Mouse (Mus musculus): ENCODE results near the gene Bcl2l11.
A peak's percentile ranks its signal among the peaks of the same experiment; 100 is the strongest.

Gene Bcl2l11

DNA sequence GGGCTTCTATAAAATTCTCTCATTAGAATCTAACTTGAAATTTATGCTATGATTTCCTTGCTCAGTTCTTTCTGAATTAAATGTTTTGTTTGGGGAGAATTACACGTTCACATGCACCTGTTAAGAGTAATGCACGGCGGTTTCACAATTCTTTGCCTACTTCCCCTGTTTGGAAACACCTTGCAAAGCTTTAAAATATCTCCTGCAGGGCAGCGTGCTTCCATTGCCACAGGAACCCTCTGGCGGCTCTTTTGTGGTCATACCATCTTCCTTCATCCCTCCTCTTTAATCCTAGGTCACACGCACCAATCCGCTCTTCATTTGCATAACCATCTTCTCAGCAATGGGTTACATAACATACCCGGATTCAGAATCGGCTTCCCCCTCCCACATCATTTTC, 14.3 kb upstream of the Bcl2l11 start:
- DNase-seq (ENCODE audit: low read depth, low spot score): no peak

- no peak for DNase-seq (ENCODE audit: low read depth, low spot score)
Observed at GRCm38 (mm10) chr2:128114621-128115020, 11.2 kb upstream of the Bcl2l11 start.

- DNase-seq (ENCODE audit: low read depth, low spot score): no peak
Observed at GRCm38 (mm10) chr2:128115579-128115978, 10.3 kb upstream of the Bcl2l11 start.

DNA sequence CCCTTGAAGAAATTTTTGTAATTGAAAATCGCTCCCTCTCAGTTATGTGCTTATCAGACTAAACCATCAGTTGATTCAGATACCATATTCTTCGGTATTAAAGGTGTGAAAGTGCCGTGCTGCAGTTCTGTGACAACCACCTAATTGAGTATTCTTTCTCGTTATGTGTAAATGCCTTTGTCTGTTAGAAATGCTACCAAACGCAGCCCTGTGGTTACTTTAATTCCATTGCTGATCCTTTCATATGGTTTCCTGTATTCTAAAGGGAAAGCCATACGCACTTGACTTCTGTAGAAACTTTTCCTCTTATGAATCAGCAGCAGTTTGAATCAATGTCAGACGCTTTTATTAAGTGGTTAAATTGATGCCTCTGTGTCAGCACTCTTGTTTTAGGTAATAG, 8.2 kb upstream of the Bcl2l11 start:
- DNase-seq (ENCODE audit: low read depth, low spot score): no peak

- DNase-seq (ENCODE audit: low read depth, low spot score): no peak
Observed at GRCm38 (mm10) chr2:128118971-128119370, 6.9 kb upstream of the Bcl2l11 start.

GRCm38 (mm10) chr2:128122491-128122890, 3.3 kb upstream of the Bcl2l11 start:
- DNase-seq (ENCODE audit: low read depth, low spot score): no peak

- DNase-seq (ENCODE audit: low read depth, low spot score): no peak
Observed at GRCm38 (mm10) chr2:128122891-128123771, 2.7 kb upstream of the Bcl2l11 start.

DNA sequence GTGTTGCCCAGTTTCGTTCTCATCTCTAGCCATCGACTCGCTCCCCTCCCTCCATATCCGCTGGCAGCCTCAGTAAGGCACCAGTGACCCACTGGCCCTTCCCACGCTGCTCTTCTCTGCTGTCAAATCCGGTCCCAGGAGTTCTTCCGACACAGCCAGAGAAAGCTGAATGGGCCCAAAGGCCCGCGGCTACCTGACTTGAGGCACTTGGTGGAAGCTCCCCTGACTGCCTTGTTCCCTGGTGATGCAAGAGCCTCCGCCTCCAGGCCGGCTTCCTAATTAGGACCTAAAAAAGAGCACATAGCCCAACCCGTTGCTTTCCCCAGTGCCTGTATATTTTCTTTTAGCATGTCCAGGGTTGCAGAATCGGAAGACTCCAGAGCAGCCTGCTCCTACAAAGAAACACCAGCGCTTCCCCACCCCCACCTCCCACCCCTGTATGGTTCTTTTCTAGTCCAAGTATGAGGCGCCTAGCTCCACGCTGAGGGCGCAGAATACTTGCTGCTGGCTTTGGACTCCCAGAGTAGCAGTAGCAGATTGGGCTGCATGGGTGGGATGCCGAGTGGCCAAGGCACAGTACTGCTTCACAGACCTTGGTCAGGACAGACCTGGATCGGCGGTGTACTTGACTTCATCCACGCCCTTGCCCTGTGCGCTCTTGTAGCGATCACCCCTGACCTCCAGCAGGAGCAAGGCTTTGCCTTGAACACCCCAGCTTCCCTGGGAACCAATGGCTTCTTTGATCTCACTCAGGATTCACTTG, 1.7 kb upstream of the Bcl2l11 start:
- no peak for DNase-seq (ENCODE audit: low read depth, low spot score)

DNA sequence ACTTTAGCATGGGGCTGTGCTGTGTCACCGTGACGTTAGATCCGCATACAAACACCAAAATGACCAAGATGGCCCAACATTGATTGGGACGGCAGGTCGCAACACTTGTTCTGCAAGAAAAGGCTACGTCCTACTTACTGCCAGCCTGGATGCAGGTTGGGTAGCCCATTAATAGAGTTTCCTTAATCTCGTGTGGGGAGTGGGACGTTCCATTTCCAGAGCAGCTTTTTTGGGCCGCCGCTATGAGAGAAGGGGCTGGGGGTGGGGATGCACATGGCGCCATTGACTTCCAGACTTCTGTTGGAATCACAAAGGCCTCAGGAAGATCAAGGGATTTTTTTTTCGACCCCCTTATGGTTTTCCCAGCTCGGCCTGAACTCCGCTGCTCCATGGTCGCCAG, 1.1 kb upstream of the Bcl2l11 start:
- DNase-seq (ENCODE audit: low read depth, low spot score): no peak

DNA sequence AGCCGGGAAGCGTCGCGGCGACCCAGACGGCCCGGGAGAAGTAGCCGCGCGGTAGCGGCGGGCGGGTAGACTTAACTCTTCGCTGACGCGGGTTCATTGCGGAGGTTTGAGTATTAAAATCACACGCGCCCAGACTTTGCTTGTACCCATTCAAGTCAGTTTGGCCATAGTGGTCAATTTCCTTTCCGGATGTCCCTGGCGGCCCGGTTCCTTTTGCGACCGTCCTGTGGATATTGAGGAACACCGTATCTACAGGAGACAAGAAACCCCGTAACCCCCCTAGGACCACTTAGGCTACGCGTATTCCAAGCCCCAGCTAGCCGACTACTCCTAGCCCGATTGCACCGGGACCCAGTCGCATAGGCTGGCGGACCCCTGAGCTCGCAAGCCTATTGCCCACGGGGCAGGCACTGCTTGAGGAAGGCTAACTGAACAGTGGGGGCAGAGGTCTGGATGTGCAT, 783 bp downstream of the Bcl2l11 start:
- DNase-seq (ENCODE audit: low read depth, low spot score): no peak

DNA sequence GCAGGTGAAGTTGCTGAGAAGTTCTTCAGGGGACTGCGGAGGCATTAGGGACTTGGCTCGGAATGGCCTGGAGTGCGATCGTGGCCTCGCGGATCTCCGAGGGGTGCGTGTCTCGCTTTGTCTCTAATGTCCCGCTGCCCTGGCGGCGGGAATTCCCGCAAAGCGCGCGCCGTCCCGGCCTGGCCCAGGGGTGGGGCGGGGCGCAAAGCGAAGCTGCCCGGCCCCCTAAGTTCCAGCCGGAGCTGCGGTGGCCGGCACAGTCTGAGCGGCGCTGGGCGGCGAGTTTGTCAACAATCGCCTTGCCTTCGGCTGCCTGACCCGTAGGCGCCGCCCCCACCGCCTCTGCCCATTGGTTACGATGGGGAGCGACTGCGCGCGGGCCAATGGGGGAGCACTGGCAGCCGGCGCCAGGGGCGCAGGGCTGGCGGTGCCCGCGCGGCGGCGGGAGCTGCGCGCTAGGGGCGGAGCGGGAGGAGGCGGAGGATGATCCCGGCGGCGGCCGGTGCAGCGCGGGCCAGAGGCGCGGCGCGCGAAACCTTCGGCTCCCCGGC, 1.4 kb downstream of the Bcl2l11 start:
- peak; percentile 92 for DNase-seq (ENCODE audit: low read depth, low spot score)

- no peak for DNase-seq (ENCODE audit: low read depth, low spot score)
Observed at GRCm38 (mm10) chr2:128127691-128128292, 2.0 kb downstream of the Bcl2l11 start.

DNA sequence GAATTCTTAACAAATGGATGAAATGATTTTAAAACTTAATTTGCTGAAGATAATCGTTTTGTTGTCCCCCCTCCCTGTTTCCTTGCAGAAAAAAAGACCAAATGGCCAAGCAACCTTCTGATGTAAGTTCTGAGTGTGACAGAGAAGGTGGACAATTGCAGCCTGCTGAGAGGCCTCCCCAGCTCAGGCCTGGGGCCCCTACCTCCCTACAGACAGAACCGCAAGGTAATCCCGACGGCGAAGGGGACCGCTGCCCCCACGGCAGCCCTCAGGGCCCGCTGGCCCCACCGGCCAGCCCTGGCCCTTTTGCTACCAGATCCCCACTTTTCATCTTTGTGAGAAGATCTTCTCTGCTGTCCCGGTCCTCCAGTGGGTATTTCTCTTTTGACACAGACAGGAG, 2.7 kb downstream of the Bcl2l11 start:
- DNase-seq (ENCODE audit: low read depth, low spot score): no peak

DNA sequence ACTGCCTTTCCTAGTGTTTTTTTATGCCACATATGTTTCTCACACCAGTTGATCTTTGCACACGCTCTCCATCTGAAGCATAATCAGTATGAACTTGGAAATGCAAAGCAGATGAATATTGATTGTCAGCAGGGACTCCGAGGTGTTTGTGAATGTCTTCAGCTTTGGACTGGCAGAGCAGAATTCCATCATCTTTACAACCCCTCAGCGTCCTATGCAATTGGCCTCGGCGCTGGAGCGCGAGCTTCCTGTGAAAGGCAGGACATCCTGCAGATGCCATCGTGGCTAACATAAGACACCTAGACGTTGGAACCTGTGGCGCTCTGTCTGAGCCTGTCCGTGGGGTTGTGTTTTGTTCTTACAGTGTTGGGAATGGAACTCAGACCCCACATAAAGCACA, 5.7 kb downstream of the Bcl2l11 start:
- no peak for DNase-seq (ENCODE audit: low read depth, low spot score)

GRCm38 (mm10) chr2:128132635-128133034, 6.8 kb downstream of the Bcl2l11 start:
- DNase-seq (ENCODE audit: low read depth, low spot score): no peak

GRCm38 (mm10) chr2:128133865-128134264, 8.0 kb downstream of the Bcl2l11 start:
- no peak for DNase-seq (ENCODE audit: low read depth, low spot score)

DNA sequence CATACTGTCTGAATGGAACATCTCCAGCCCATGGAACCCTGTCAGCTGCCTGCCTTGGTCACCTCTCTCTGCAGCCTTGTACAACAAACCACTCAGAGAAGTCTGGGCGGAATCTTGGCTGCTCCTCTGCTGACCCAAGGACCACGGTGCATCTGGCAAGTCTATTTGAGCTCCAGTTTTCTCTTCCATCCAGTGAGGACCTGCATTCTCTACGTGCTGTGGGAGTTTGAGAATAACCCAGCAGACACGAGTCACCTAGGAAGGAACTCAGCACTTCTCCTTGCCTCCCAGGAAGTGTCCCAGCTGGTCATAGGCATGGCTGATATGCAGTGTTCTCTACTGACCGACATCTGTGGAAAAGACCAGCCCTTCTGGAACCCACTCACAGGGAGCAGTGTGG, 8.6 kb downstream of the Bcl2l11 start:
- DNase-seq (ENCODE audit: low read depth, low spot score): no peak

DNA sequence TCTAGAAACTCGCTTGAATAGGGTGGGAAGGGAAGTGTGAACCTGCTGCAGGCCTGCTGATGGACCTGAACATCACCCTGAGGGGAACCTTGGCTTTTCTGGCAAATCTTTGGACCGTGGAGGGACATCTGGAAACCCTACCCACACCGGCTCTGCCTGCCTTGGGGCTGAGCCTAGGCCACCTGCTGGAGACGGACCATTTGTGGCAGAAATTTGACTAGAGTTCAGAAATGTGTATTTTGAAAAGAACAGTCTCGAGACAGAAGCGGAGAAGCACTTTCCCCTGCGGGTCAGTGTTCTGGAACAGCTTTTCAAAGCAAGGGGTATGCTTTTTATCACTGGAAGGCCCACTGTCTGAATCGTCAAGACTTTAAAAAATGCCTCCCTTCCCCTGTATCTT, 9.1 kb downstream of the Bcl2l11 start:
- no peak for DNase-seq (ENCODE audit: low read depth, low spot score)

- no peak for DNase-seq (ENCODE audit: low read depth, low spot score)
Observed at GRCm38 (mm10) chr2:128136769-128137433, 11.1 kb downstream of the Bcl2l11 start.

GRCm38 (mm10) chr2:128137480-128138276, 11.8 kb downstream of the Bcl2l11 start:
- no peak for DNase-seq (ENCODE audit: low read depth, low spot score)

- DNase-seq (ENCODE audit: low read depth, low spot score): no peak
Observed at GRCm38 (mm10) chr2:128138924-128139323, 13.1 kb downstream of the Bcl2l11 start.
